Mouse (Mus musculus) liver, adult 10 weeks (tissue): ENCODE results near the gene Zik1. TPM values are rescaled to one million over a fixed set of nuclear protein-coding genes. Genes with fewer than 3 reads are reported as not detected.

Experiments
- polyA plus RNA-seq: library from polyadenylated mRNA; stranded (reverse); fragments of 350-450 nt; fragmentation: Illumina TruSeq; extraction: RNeasy Lipid Tissue Mini Kit (QIAGEN cat#74804); gene quantifications from one replicate; pipeline ENCODE4 v1.2.3, GENCODE M21; 2014; ENCODE audit warnings: low read depth, low replicate concordance

Zik1 gene
- 0.56 TPM for polyA plus RNA-seq

GRCm38 (mm10) chr7:10494786-10495521 lies at the start of gene Zik1:
Gene Zik1 (minus strand): TSS chr7:10495394.

GRCm38 (mm10) chr7:10443031-10443430 lies 52.2 kb downstream of the Zik1 start, which contains the start of gene Vmn1r67:
Gene Vmn1r67 (plus strand): TSS chr7:10443331.

Other genes starting within 250 kb of the Zik1 start
- gene Vmn1r66, start 217.4 kb downstream of the Zik1 start, polyA plus RNA-seq, result not detected
- not detected for gene Vmn1r67, start 52.1 kb downstream of the Zik1 start, polyA plus RNA-seq
- not detected for gene Vmn1r68, start 63.1 kb upstream of the Zik1 start, polyA plus RNA-seq
- gene Vmn1r69, start 118.3 kb upstream of the Zik1 start, polyA plus RNA-seq, result not detected
- gene Vmn1r70, start 136.1 kb upstream of the Zik1 start, polyA plus RNA-seq, result not detected
- not detected for gene Nlrp4b, start 192.4 kb upstream of the Zik1 start, polyA plus RNA-seq